Mouse (Mus musculus) bone marrow macrophage, adult 2 months (primary cell): Measurements from ENCODE around the gene Olfr781. TPM values are rescaled to one million over a fixed set of nuclear protein-coding genes. Genes with fewer than 3 reads are reported as not detected.
"Not testable (repeated sequence)": the region's sequence is repeated elsewhere in the genome, so short reads cannot be mapped to it uniquely, and the experiment has no call there.

Experiments
- H3K27ac ChIP-seq: 2 replicates; pipeline ENCODE4 v1.5.1; 2012; ENCODE audit warnings: low read depth, low read length; ENCODE audit not compliant: insufficient read depth
- H3K4me1 ChIP-seq: 2 replicates; pipeline ENCODE4 v1.6.1; 2012; ENCODE audit warnings: low read length; ENCODE audit not compliant: control insufficient read depth, insufficient read depth
- H3K4me3 ChIP-seq: 2 replicates; pipeline ENCODE4 v1.5.1; 2012; ENCODE audit warnings: mild to moderate bottlenecking, low read length, moderate library complexity; ENCODE audit not compliant: insufficient read depth
- CTCF ChIP-seq: IDR thresholded peaks from 2 replicates; pipeline ENCODE4 v1.5.1; 2012; ENCODE audit warnings: low read depth, mild to moderate bottlenecking, low read length, moderate library complexity
- POLR2A ChIP-seq: IDR thresholded peaks from 2 replicates; pipeline ENCODE4 v1.6.1; 2012; ENCODE audit warnings: mild to moderate bottlenecking, low read depth, low read length, borderline replicate concordance
- polyA plus RNA-seq: library from polyadenylated mRNA; stranded (reverse); fragments of >200 nt; gene quantifications from 2 replicates; pipeline ENCODE4 v1.2.4, GENCODE M21; 2012; ENCODE audit not compliant: missing spikeins, insufficient read depth, insufficient read length

Olfr781 gene
- not detected in 2 replicates for polyA plus RNA-seq

DNA sequence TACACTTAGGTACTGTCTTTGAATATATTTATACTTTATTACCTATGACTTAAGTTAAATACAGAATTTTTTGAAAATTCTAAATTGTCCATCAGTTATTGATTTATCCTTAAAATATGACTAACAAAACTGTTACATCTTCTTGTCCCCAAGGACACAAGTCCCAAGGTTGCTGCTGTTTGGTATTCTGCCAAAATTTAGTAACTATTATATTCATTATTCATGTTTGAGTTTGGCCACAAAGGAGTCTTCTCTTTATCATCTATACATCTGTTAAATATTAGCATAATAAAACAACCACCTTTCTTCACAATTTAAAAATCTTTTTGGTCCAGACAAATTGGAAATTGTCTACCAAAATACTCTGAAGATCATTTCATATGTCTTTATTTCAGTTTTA is at the start of gene Olfr781:
TSS of gene Olfr781 (plus strand) at position 301 of the 400 bp plus-strand sequence.
- H3K4me3 ChIP-seq: no peak within 1 kb of the TSS
- H3K4me1 ChIP-seq: no peaks in the 10 kb centered on the region
- H3K27ac ChIP-seq: no peak within 1 kb of the TSS
- TF ChIP-seq POLR2A: no peak
- no peak for TF ChIP-seq CTCF

DNA sequence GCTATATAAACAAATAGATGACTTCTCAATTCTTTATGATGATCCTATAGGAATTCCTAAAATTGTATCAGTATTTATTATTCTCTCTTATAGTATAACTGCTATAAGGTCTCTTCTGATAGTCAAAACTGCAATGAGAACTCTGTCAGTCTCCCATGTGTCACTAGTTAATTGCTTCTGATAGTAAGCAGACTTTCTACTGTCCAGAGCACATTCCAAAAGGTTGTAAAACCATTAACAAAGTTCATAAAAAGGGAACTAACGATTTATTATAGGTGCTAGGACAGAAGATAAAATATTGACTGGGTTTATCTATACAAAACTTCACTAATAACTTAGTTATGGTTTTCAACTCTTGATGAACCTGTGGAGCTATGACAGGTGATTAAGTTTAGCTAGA is 15.7 kb upstream of the Olfr781 start:
- H3K27ac ChIP-seq, H3K4me1 ChIP-seq, H3K4me3 ChIP-seq: not testable (repeated sequence)

DNA sequence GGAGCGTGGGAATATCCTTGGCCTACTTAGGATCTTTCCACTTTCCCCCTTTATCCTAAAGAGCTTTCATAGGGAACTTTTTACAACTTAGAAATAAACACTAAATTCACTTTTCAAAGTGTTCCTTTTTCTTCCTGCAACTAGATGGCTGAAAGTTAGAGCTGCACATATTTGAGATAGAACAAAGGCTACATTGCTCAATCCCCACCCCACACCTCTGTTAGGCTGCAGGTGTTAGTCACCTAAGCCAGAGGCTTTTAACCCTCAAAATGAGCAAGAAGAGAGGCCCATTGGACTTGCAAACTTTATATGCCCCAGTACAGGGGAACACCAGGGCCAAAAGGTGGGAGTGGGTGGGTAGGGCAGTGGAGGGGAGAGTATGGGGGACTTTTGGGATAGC is 15.1 kb upstream of the Olfr781 start:
- not testable (repeated sequence) for H3K27ac ChIP-seq, H3K4me3 ChIP-seq, H3K4me1 ChIP-seq

DNA sequence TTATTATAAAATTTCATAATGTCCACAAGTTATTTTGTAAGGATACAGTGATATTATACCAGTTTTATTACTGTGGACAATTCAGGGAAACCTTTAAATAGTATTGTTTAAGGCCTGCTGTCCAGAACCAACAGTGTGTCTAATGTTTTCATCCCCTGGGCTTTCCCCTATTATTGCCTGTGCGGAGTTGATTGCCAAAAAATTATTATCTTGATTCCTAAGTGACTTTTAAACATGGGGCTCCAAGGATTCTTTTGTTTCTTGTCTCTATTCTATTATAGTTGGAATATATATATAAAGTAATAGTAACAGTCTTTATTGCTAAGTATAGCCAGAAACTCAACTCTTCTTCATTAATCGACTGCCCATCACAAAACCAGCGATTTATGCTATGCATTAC is 10.8 kb upstream of the Olfr781 start, which contains the start of gene Olfr780:
TSS of gene Olfr780 (plus strand) at position 301 of the 400 bp plus-strand sequence.
- Histone ChIP-seq H3K27ac (no peak within 1 kb of the TSS), H3K4me3 (no peak within 1 kb of the TSS), H3K4me1 (no peaks in the 10 kb centered on the region)
- TF ChIP-seq POLR2A: no peak
- no peak for TF ChIP-seq CTCF

DNA sequence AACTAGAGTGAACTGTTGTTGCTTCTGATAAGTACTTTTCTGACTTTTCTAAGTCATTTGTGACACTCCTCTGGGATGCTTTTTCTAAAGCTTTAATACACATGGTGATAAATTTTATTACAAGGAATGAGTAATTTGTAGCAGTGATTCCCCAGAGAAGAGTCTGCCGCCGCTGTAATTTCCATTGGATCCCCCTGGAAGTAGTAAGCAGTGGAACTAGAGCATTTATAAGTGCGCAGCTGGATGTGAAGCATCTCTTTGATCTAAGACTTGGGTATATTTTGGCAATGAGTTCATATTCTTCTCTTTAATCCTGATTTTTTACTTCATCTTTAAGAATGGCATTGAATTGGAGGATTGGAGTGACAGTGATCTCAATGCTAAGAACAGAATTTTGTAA is 19.9 kb downstream of the Olfr781 start, which contains the start of gene Olfr782:
TSS of gene Olfr782 (plus strand) at position 301 of the 400 bp plus-strand sequence.
- TF ChIP-seq POLR2A (no peak), CTCF (no peak)
- H3K4me3 ChIP-seq: no peak within 1 kb of the TSS
- no peaks in the 10 kb centered on the region for H3K4me1 ChIP-seq
- no peak within 1 kb of the TSS for H3K27ac ChIP-seq

DNA sequence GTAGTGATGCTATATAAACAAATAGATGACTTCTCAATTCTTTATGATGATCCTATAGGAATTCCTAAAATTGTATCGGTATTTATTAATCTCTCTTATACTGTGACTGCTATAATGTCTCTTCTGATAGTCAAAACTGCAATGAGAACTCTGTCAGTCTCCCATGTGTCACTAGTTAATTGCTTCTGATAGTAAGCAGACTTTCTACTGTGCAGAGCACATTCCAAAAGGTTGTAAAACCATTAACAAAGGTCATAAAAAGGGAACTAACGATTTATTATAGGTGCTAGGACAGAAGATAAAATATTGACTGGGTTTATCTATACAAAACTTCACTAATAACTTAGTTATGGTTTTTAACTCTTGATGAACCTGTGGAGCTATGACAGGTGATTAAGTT is 23.8 kb downstream of the Olfr781 start:
- not testable (repeated sequence) for H3K27ac ChIP-seq, H3K4me1 ChIP-seq, H3K4me3 ChIP-seq

DNA sequence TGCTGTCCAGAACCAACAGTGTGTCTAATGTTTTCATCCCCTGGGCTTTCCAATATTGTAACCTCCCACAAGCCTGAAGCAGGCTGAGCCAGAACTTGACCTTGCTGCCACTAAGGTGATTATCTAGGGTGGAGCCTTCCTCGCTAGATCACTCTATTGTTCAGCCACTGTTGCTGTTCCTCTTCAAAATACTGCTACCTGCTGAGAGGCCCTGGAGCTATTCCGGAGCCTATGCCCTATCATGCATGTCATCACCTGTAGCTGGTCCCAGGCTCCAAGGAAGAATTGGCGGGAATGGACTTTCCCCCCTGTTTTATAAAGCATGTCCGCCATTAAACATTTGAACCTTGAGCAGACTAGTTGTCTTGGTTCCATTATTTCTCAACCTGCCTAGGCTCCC is 27.8 kb downstream of the Olfr781 start:
- not testable (repeated sequence) for H3K4me3 ChIP-seq, H3K4me1 ChIP-seq, H3K27ac ChIP-seq

DNA sequence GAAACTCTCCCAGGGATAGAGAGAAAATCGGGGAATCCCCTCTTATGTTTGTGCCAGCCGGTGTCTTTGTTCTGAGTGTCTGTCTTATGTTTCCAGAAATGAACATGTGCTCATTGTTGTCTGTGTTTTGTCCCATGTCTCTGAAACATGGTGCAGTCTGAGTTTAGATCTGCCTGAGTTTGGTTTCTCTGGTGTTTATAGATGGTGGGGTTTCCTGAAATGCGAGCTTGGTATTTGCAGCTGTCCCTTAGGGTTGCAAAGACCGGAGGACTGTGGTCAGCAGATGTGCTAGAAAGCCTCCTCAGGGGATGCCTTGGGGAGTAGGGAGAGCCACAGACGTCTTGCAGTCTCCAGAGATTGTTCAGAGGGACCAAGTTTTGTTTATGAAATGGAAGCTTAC is 28.7 kb downstream of the Olfr781 start:
- no peak overlapping the region for H3K4me3 ChIP-seq

DNA sequence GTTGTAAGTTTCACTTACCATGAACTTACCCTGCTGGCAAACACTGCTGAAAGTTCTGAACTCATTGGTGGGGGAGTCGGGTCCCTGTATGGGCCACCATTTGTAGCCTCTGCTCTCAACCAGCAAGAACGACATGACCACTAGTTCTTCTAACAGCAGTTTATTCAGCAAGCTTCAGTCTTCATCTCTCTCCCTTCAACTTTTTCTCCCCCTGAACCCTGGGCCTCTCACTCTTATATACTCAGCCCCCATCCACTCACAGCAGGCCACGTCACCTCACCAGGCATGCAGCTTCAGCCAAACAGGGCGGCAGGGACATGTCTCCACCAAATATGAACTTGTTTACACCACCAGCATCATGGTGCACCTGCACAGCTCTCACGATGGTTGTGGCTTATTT is 45.4 kb downstream of the Olfr781 start:
- H3K27ac ChIP-seq, H3K4me1 ChIP-seq, H3K4me3 ChIP-seq: not testable (repeated sequence)

More for the DNA sequence above, 28.7 kb downstream of the Olfr781 start:
- TF ChIP-seq CTCF: no peak
- TF ChIP-seq POLR2A: no peak
- Histone ChIP-seq H3K27ac (no peak overlapping the region), H3K4me1 (no peaks in the 10 kb centered on the region)

Other genes with a start within 250 kb of the Olfr781 start
- not detected in 2 replicates for gene Olfr767, start 245.9 kb upstream of the Olfr781 start, polyA plus RNA-seq
- not detected in 2 replicates for gene Olfr768, start 229.5 kb upstream of the Olfr781 start, polyA plus RNA-seq
- gene Olfr769, start 211.0 kb upstream of the Olfr781 start, polyA plus RNA-seq: not detected in 2 replicates
- gene Olfr770, start 189.9 kb upstream of the Olfr781 start, polyA plus RNA-seq: not detected in 2 replicates
- gene Olfr771, start 164.1 kb upstream of the Olfr781 start, polyA plus RNA-seq: not detected in 2 replicates
- not detected in 2 replicates for gene Olfr772, start 150.9 kb upstream of the Olfr781 start, polyA plus RNA-seq
- gene Olfr773, start 141.4 kb upstream of the Olfr781 start, polyA plus RNA-seq: not detected in 2 replicates
- gene Olfr774, start 92.7 kb upstream of the Olfr781 start, polyA plus RNA-seq: not detected in 2 replicates
- not detected in 2 replicates for gene Olfr775, start 80.4 kb upstream of the Olfr781 start, polyA plus RNA-seq
- not detected in 2 replicates for gene Olfr776, start 69.7 kb upstream of the Olfr781 start, polyA plus RNA-seq
- gene Olfr777, start 57.4 kb upstream of the Olfr781 start, polyA plus RNA-seq: 0.15 TPM in 1 of 2 replicates, not detected in the other
- gene Olfr780, start 10.7 kb upstream of the Olfr781 start, polyA plus RNA-seq: not detected in 2 replicates
- not detected in 2 replicates for gene Olfr782, start 20.0 kb downstream of the Olfr781 start, polyA plus RNA-seq
- gene Olfr784, start 55.2 kb downstream of the Olfr781 start, polyA plus RNA-seq: not detected in 2 replicates
- gene Olfr785, start 76.6 kb downstream of the Olfr781 start, polyA plus RNA-seq: not detected in 2 replicates
- gene Olfr786, start 98.5 kb downstream of the Olfr781 start, polyA plus RNA-seq: not detected in 2 replicates
- gene Olfr787, start 133.0 kb downstream of the Olfr781 start, polyA plus RNA-seq: not detected in 2 replicates
- gene Olfr788, start 142.1 kb downstream of the Olfr781 start, polyA plus RNA-seq: not detected in 2 replicates
- gene Olfr789, start 155.9 kb downstream of the Olfr781 start, polyA plus RNA-seq: not detected in 2 replicates
- not detected in 2 replicates for gene Olfr790, start 169.6 kb downstream of the Olfr781 start, polyA plus RNA-seq
- not detected in 2 replicates for gene Olfr791, start 192.9 kb downstream of the Olfr781 start, polyA plus RNA-seq
- gene Olfr792, start 210.3 kb downstream of the Olfr781 start, polyA plus RNA-seq: not detected in 2 replicates
- not detected in 2 replicates for gene Olfr794, start 238.8 kb downstream of the Olfr781 start, polyA plus RNA-seq